Mouse (Mus musculus) heart, postnatal 25 days (tissue): ENCODE results near the gene Epb41l4b. TPM values are rescaled to one million over a fixed set of nuclear protein-coding genes. Genes with fewer than 3 reads are reported as not detected.

Source experiments
- DNase-seq: peaks from one replicate; pipeline ENCODE4 v3.0.0; 2022; ENCODE audit warnings: low spot score
- intact Hi-C: fragments of 180-260 bp; cut with DNase I; formaldehyde crosslinking; loops from one replicate; pipeline ENCODE4 v1.15.1; 2025
- total RNA-seq, 2 experiments: library from RNA; stranded (reverse); gene quantifications; 2 replicates each; pipeline ENCODE4 v1.2.3; 2021

Epb41l4b gene
- total RNA-seq, 2 experiments from 2014 or later = 3.1 to 3.4 TPM

GRCm38 (mm10) chr4:57119976-57120375, 23.3 kb downstream of the Epb41l4b start:
- intact Hi-C loops = no loop called here
- no peak for DNase-seq

GRCm38 (mm10) chr4:57118883-57119282, 24.4 kb downstream of the Epb41l4b start:
- intact Hi-C loops = no loop called here

GRCm38 (mm10) chr4:57116278-57116677, 27.0 kb downstream of the Epb41l4b start:
- DNase-seq = no peak
- intact Hi-C loops = no loop called here

More at GRCm38 (mm10) chr4:57118883-57119282, 24.4 kb downstream of the Epb41l4b start:
- DNase-seq = no peak

GRCm38 (mm10) chr4:57114617-57115592, 28.3 kb downstream of the Epb41l4b start:
- no peak for DNase-seq
- intact Hi-C loops = no loop called here

DNA sequence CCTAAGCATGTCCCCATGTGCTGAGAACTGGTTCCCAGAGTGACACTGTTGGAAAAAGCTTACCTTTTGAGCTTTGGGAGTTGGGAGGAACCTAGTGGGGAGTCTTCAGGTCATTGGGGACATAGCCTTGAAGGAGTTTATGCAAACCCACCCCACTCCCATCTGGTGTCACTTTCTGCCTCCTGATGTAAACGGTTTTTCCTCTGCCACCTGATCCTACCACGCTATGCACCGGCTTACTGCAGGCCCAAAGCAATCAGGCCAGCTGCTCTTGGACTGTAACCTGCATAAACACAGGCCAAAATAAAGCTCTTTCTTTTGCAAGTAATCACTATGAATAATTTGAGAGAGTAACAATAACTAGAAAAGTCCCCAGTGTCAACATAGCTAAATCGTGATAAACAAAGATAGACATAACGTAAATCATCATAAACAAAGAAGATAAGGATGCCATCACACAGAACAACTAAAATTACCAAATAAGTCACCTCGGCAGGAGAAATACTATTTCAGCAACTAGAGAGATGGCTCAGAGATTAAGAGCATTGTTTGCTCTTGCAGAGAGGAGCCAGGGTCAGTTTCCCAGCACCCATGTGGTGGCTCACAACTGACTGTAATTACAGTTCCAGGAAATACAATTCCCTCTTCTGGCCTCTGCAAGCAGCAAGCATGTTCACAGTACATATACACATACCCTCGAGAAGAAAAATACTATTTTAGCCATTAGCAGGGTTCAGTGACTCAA, 29.6 kb downstream of the Epb41l4b start:
- DNase-seq = no peak
- intact Hi-C loops = no loop called here

DNA sequence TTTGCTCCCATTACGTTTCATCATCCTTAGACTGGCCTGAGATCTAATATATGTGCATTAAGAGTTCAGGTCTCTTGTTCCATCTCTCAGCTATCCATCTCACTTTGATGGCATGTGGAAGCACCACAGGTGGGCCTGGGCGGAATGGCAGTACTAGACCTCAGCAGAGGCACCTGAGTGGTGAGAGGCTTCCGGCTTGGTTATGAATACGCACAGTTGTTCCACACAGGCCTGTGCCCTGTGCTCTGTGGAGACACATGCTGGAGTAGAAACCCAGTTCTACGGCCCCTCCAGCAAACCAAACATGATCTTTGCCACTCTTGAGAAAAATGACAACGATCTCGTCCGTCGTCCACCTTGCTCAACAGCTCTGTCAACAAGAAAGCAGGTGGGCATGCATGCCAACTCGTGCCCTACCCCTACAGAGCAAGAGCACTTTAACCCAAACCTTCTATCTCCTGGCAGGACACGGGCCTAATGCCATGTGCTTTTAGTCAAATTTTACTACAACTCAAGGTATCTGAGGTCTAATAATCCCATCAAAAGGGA, 31.2 kb downstream of the Epb41l4b start:
- DNase-seq = no peak
- intact Hi-C loops = no loop called here

- DNase-seq = no peak
- intact Hi-C loops = no loop called here
Measured at GRCm38 (mm10) chr4:57111411-57111810, 31.8 kb downstream of the Epb41l4b start.

DNA sequence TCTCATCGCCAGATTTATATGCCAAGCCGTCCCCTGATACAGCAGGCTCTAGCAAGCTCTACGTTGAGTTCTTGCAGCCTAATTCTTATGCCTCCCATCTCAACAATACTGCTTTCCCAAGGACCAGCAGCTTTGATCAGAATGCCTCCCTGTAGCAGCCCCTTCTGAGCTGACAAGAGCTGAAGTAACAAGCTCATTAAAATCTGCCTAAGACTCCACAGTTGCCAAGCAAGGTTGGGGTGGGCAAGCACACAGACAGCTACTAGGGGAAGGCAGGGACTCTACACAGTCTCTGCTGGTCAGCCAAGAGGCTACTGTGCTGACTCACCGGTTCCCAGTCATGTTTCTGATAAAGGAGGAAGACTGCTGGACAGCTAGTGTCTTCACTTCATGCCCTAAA, 33.7 kb downstream of the Epb41l4b start:
- no peak for DNase-seq
- intact Hi-C loops = no loop called here

- no peak for DNase-seq
- intact Hi-C loops = no loop called here
Measured at GRCm38 (mm10) chr4:57105339-57105738, 37.9 kb downstream of the Epb41l4b start.

DNA sequence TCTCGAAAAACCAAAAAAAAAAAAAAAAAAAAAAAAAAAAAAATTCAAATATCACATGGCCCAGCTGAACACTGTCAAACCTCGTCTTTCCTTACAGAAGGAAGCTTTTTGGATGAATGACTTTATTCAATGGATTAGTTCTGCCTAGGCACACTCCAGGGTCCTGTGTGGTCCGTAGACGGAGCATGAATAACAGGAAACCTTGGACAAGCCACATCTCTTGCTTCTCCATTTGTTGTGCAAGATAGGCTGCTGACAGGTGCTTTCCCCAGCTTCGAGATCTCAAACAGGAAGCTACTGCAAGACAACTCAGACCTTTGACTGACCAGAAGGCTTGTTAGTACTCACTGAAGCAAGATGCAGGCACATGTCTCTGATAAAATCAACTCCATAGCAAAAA, 39.4 kb downstream of the Epb41l4b start:
- intact Hi-C loops = no loop called here
- no peak for DNase-seq

GRCm38 (mm10) chr4:57101095-57101494, 42.1 kb downstream of the Epb41l4b start:
- intact Hi-C loops = no loop called here
- no peak for DNase-seq

- intact Hi-C loops = no loop called here
- no peak for DNase-seq
Measured at GRCm38 (mm10) chr4:57097411-57097810, 45.8 kb downstream of the Epb41l4b start.

DNA sequence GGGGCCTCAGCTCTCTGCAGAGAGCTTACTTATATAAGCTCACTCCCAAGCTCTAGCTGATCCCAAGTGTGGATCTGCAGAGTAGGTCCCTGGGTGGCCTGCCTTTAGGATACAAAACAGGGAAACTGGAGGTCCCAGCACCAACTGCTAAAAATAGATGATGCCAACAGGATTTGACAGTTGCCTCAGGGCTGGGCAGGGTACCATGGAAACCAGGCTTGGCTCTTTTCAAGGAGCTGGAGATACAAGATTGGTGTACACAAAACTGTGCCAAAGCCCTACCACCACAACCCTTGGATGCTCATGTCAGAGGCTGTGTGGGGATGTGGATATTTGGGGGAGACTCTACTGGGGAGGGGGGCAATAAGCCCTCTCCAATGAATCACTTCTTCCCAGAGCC, 47.7 kb downstream of the Epb41l4b start:
- intact Hi-C loops = no loop called here
- no peak for DNase-seq

DNA sequence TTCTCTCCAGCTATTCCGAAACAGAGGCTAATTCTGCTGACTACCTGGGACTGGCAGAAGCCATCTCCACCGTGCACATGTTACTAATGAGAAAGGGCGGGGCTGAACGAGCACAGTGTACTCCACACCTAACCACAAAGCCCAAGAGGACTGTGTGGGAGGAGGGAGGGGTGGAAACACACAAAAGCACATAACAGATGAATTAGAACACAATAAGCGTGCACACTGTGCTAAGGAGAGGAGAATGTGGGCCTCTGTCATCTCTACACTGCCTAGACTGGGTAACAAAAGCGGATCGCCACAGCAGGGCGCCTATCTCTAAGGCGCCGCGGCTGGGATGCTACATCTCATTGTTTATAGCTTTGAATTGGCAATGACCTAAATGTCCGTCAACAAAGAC, 51.9 kb downstream of the Epb41l4b start:
- intact Hi-C loops = no loop called here

DNA sequence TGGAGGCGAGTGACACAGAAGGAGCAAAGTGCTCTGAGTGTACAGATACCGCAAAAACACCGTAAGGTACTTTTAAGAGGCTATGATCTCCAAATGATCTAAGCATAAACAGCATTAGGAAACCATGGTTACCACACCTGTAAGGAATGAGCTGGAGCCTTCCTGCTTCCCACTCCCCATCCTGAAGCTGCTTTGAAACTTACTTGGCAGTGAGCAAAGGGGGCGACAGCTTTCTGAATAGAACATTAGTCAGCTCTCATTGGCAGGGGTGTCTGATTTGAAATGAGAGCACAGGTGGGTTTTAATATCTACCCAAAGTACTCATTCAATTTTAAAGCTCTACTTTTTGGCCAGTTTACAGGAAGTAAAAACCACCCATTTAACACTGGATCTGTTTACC, 54.9 kb downstream of the Epb41l4b start:
- DNase-seq = no peak
- intact Hi-C loops = no loop called here

More for the DNA sequence above, 51.9 kb downstream of the Epb41l4b start:
- no peak for DNase-seq

DNA sequence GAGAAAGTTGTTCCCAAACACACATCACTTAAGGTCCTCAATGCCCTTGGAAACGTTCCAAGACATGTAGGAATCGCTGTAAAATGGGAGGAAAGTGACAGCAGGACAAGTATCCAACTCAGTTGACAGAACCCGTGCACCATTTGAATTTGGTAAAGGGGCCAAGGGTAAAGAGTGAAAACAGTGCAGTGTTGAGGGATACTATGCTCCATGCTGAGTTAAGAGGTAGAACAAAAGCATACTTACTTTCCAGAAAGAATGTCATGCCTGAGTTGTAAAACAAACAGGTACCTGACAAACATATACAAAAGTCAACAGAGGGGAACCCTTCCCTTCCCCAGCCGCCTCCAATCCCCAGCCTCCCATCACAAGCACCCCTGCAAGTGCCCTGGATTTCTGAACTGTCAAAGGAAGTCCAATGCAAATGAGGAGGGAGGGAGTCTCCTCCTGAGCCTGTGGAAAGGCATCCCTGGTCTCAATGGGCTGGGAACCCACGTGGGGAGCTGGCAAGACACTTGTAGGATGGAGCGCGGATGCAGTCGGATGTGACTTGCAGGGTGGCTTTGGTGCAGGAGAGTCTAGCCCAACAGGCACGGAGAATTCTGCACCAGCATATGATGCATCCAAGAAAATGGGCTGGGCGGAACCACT, 57.4 kb downstream of the Epb41l4b start:
- no peak for DNase-seq
- intact Hi-C loops = no loop called here

- intact Hi-C loops = no loop called here
- DNase-seq = no peak
Measured at GRCm38 (mm10) chr4:57083653-57084052, 59.6 kb downstream of the Epb41l4b start.

DNA sequence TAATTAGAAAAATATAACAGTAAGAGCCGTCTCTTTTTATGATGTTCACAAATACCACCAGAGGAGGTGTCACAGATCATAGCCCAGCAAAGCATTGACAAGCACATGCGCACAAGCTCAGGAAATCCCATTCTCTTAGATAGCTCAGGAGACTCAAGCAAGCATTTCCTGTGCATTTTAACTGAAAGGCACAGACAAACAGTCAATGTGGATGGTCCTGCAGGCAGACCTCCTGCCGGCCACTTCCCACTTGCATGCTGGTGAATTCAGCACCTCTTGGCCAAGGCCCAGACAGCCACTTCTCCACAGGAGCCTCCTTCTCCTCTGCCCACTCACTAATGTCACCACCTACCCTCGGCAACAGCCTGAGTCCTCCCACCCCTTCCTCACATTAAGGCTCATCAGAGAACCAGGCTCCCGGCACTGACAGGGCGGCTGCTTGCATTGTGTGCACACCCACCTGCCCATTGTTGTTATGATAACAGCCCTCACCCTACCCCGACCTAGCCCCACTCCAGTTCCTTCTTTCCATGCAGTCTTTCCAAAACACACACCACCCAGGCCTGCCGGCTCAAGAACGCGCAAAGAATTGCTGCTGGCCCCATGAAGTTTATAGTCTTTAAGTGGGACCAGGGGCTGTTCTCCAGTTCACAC, 60.3 kb downstream of the Epb41l4b start:
- intact Hi-C loops = no loop called here
- no peak for DNase-seq

GRCm38 (mm10) chr4:57081463-57081862, 61.8 kb downstream of the Epb41l4b start:
- intact Hi-C loops = no loop called here
- no peak for DNase-seq

DNA sequence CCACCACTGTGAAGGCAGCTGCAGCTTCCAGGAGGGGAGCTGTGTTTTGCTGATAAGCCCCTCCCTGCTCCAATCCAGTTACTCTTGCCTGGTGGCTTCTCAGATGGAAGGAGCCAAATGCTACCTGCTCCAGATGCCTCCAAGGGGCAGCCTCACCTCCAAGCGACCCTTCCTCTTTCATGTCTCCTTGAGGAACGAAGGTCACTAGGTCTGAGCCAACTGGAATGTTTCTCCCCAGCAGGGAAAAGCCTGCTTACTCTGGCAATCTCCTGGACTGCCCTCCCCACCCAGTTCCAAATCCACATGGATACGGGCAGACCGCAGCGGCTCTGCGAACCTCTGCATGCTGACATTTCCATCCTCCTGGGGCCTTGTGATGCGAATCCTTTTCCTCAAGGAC, 69.4 kb downstream of the Epb41l4b start:
- intact Hi-C loops = no loop called here

More for the DNA sequence above, 69.4 kb downstream of the Epb41l4b start:
- no peak for DNase-seq
